Mouse (Mus musculus): ENCODE data around the gene Arrb1. TPM values are rescaled to one million over a fixed set of nuclear protein-coding genes. Genes with fewer than 3 reads are reported as not detected.
A peak's percentile ranks its signal among the peaks of the same experiment; 100 is the strongest.

The Arrb1 gene
- polyA plus RNA-seq, 1 experiment from 2014 or later: 7.8 TPM

DNA sequence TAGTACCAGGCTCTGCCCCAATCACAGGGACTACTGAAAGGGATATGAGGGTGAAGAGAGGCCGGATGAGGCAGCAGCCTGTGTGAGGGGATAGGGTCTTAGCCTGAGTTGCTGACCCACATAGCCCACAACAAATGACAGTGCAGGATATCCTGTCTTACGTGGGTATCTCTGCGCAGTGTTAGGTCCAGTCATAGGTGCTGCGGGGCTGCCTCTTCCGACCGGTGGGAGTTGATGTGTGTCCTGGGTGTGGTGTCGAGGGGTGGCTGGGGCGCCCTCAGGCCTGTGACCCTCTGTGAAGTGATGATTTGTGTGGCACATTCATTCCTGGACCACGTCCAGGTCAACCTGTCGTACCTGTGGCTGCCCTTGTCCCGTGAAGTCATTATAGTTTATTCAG is 71.0 kb downstream of the Arrb1 start:
- no peaks in the 10 kb centered on the region for H3K4me1 ChIP-seq (ENCODE audit: insufficient read depth)
- H3K4me2 ChIP-seq: no peak overlapping the region
- DNase-seq (no peak), ATAC-seq (ENCODE audit: insufficient read depth) (no peak)
- no peak overlapping the region for H3K9ac ChIP-seq
- H3K27ac ChIP-seq (ENCODE audit: low read depth): no peak overlapping the region
- no peaks in the 10 kb centered on the region for H3K27me3 ChIP-seq (ENCODE audit: insufficient read depth, low read length)
- WGBS: 83% methylated on average over 11 of the region's 11 CpGs
- no peak for TF ChIP-seq CTCF (IDR thresholded peaks at IDR 0.05; ENCODE audit: low read depth)
- no peaks in the 10 kb centered on the region for H3K9me3 ChIP-seq (ENCODE audit: low read depth, low read length)
- H3K36me3 ChIP-seq (ENCODE audit: insufficient read depth): peaks cover 36% of the 10 kb centered on the region
- no peak overlapping the region for H3K4me3 ChIP-seq (ENCODE audit: low read depth, low read length)

DNA sequence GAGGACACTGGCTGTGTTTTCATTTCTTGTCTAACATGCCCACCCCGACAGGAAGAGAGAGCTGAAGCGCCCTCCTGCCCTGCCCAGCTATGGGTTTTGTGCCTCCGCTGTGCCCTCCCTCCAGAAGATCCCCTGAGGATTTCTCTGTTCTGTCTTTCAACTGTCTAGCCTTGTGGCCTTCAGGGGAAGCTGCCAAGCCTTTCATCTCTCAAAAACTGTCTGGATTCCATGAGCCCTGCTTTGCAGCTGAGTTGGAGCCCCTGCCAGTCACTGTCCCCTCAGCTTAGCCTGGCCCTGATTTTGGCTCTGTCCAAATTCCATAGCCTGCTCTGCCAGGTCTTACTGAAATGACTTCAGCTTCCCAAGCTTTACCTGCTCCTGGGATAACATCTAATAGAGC is 71.5 kb downstream of the Arrb1 start:
- Histone ChIP-seq H3K9me3 (ENCODE audit: low read depth, low read length) (no peaks in the 10 kb centered on the region), H3K4me3 (ENCODE audit: low read depth, low read length) (no peak overlapping the region), H3K4me2 (no peak overlapping the region), H3K36me3 (ENCODE audit: insufficient read depth) (peaks cover 32% of the 10 kb centered on the region), H3K4me1 (ENCODE audit: insufficient read depth) (no peaks in the 10 kb centered on the region), H3K9ac (no peak overlapping the region), H3K27me3 (ENCODE audit: insufficient read depth, low read length) (no peaks in the 10 kb centered on the region), H3K27ac (ENCODE audit: low read depth) (no peak overlapping the region)
- DNase-seq (no peak), ATAC-seq (ENCODE audit: insufficient read depth) (no peak)
- no peak for TF ChIP-seq CTCF (IDR thresholded peaks at IDR 0.05; ENCODE audit: low read depth)
- 83% methylated on average over 3 of the region's 3 CpGs for WGBS

DNA sequence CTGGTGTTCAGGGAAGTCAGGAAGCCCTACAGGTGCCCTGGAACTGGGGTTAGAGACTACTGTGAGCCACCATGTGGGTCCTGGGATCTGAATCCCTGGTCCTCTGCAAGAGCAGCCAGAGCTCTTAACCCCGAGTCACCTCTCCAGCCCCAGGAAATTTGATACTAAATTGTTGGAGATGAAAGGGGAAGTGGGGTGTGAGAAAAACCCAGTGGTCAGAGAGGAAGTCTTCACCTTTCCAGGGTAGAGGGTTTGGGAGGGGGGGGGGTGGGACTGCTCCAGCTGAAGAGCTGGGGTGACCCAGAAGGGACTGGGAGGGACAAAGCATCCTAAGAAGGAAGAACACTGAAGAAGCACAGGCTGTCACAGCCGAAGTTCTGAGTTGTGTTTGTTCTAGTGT is 72.4 kb downstream of the Arrb1 start:
- no peak overlapping the region for H3K9ac ChIP-seq
- H3K4me1 ChIP-seq (ENCODE audit: insufficient read depth): no peaks in the 10 kb centered on the region
- H3K4me3 ChIP-seq (ENCODE audit: low read depth, low read length): no peak overlapping the region
- DNase-seq (no peak), ATAC-seq (ENCODE audit: insufficient read depth) (no peak)
- H3K4me2 ChIP-seq: no peak overlapping the region
- 36% methylated on average over 2 of the region's 2 CpGs for WGBS
- H3K36me3 ChIP-seq (ENCODE audit: insufficient read depth): peaks cover 24% of the 10 kb centered on the region; the same call in 1 of the 2 replicates
- TF ChIP-seq CTCF (IDR thresholded peaks at IDR 0.05; ENCODE audit: low read depth): no peak
- H3K27me3 ChIP-seq (ENCODE audit: insufficient read depth, low read length): no peaks in the 10 kb centered on the region
- no peak overlapping the region for H3K27ac ChIP-seq (ENCODE audit: low read depth)
- H3K9me3 ChIP-seq (ENCODE audit: low read depth, low read length): no peaks in the 10 kb centered on the region

DNA sequence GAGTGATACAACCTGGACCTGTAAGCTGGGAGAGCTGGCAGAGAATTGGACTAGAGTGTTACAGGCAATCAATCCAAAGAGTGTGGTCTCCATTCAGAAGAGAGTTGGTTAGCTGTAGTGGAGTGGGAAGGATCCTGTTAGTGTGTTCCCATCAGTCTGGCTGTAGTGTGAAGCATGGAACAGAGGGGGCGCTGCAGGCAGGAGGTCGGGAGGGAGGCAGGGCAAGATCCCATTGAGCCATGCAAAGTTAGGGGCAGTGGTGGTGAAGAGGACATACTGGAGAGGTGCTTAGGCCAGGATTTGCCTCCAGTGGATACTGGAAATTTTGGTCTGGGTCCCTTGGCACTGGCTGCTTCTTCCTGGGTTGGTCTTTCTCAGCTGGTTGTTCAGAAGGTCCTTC is 83.0 kb downstream of the Arrb1 start:
- ATAC-seq (ENCODE audit: insufficient read depth) (no peak), DNase-seq (no peak)
- Histone ChIP-seq H3K9me3 (ENCODE audit: low read depth, low read length) (no peaks in the 10 kb centered on the region), H3K4me2 (no peak overlapping the region), H3K36me3 (ENCODE audit: insufficient read depth) (no peaks in the 10 kb centered on the region), H3K4me3 (ENCODE audit: low read depth, low read length) (no peak overlapping the region), H3K9ac (no peak overlapping the region), H3K27ac (ENCODE audit: low read depth) (no peak overlapping the region), H3K27me3 (ENCODE audit: insufficient read depth, low read length) (0 out of 2 replicates have a peak, but pooled peaks cover 3% of the 10 kb centered on the region), H3K4me1 (ENCODE audit: insufficient read depth) (no peaks in the 10 kb centered on the region)
- peak; percentile 23; the same call in 1 of the 2 replicates for TF ChIP-seq CTCF (IDR thresholded peaks at IDR 0.05; ENCODE audit: low read depth)
- 70% methylated on average over 2 of the region's 2 CpGs for WGBS

DNA sequence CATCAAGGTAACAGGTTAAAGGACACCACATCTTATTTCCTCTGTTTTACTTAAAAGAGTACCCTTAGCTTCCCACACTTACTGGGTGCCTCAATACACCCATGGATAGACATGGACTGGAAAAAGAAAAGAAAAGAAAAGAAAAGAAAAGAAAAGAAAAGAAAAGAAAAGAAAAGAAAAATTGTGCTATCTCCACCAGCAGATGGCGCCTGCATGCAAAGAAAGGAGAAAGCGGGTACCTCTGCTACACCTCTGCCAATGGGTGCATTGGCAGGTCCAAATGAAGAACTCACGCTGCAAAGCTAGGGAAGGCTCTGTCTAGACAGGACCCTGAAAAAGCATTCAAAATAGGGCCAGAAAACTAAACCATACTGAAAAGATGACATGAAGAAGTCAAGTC is 83.6 kb downstream of the Arrb1 start:
- no peak overlapping the region for H3K4me2 ChIP-seq
- H3K4me1 ChIP-seq (ENCODE audit: insufficient read depth): no peaks in the 10 kb centered on the region
- no peak for ATAC-seq (ENCODE audit: insufficient read depth)
- H3K9ac ChIP-seq: no peak overlapping the region
- H3K9me3 ChIP-seq (ENCODE audit: low read depth, low read length): no peaks in the 10 kb centered on the region
- no peaks in the 10 kb centered on the region for H3K36me3 ChIP-seq (ENCODE audit: insufficient read depth)
- no peak overlapping the region for H3K4me3 ChIP-seq (ENCODE audit: low read depth, low read length)
- peak; percentile 75 for TF ChIP-seq CTCF (IDR thresholded peaks at IDR 0.05; ENCODE audit: low read depth)
- peaks cover 9% of the 10 kb centered on the region; the same call in 1 of the 2 replicates for H3K27me3 ChIP-seq (ENCODE audit: insufficient read depth, low read length)
- DNase-seq: peak; percentile 66
- no peak overlapping the region for H3K27ac ChIP-seq (ENCODE audit: low read depth)
- 6% methylated on average over 3 of the region's 3 CpGs for WGBS

DNA sequence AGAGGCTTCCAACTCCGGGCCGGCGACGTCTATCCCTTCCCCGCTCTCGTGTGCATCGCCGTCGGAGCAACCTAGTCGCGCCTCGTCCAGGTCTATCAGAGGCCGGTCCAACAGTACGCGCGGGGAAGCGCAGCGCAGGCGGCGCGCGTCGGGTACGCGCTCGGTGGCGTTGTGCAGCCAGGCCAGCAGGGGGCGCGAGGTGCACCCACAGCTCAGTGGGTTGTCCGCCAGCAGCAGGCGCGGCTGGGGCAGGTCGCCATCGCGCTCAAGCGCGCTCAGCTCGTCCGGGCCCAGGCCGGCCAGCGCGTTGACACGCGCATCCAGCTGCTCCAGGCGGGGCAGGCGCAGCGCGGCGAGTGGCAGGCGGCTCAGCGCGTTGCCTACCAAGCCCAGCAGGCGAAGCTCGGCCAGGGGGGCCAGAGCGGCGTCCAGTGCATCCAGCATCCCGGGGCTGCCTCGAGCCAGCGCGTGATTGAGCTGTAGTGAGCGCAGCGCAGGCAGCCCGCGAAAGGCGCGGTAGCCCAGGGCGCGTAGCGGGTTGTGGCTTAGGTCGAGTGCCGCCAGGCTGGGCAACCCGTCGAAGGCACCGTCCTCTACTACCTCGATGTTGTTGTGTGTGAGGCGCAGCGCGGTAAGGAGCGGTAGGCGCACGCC is 90.6 kb downstream of the Arrb1 start:
- WGBS: under 1% methylated on average over 81 of the region's 81 CpGs
- TF ChIP-seq CTCF (IDR thresholded peaks at IDR 0.05; ENCODE audit: low read depth): peak; percentile 75
- H3K36me3 ChIP-seq (ENCODE audit: insufficient read depth): no peaks in the 10 kb centered on the region
- H3K9ac ChIP-seq: 0 out of 2 replicates have a peak overlapping the region, but pooled peaks have one; percentile 34
- H3K27ac ChIP-seq (ENCODE audit: low read depth): no peak overlapping the region
- ATAC-seq (ENCODE audit: insufficient read depth) (peak; percentile 89), DNase-seq (peak; percentile 93)
- H3K4me2 ChIP-seq: peak overlapping the region; percentile 96
- no peaks in the 10 kb centered on the region for H3K9me3 ChIP-seq (ENCODE audit: low read depth, low read length)
- peaks cover 63% of the 10 kb centered on the region for H3K27me3 ChIP-seq (ENCODE audit: insufficient read depth, low read length)
- H3K4me1 ChIP-seq (ENCODE audit: insufficient read depth): 0 out of 2 replicates have a peak, but pooled peaks cover 7% of the 10 kb centered on the region
- peak overlapping the region; percentile 49 for H3K4me3 ChIP-seq (ENCODE audit: low read depth, low read length)

DNA sequence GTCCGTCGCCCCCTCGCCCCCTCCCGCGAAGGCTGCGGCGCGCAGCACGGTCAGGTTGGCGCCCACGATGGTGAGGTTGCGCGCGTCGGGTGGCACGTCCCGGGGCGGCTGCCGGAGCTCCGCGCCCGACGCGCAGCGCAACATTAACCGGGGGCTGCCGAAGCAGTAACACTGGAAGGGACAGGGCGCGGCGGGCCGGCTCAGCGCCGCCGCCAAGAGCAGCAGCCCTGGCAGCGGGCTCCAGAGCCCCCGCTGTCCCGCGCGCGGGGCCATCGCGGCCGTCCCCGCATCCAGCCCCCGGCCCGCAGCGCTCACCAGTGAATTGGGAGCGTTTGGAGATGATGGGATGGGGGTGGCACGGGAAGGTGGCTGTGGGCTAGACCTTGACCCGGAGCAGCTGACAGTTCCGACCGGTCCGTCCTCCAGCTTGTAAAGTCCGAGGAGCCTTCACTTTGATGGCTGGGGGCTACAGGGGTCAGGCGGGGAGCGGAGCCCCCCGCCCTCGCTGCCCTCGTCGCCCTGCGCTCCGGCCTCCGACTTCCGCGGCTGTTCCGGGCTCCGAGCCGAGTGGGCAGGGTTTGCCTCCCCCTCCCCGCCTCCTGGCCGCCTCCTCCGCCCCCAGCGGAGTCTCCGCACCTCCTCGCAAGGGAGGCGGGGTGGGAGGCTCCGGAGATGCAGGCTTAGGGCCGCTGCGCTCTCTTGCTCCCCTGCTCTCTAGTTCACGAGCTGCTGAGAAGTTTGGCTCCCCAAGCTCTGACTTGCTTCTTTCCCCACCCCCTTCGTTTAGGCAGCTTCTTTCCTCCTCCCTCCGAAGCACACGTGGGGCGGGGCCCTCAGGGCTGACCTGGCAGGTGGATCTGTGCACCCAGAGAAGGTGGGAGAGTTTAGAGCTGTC is 91.4 kb downstream of the Arrb1 start, which contains the start of gene Tpbgl:
Tpbgl (minus strand) TSS at position 728 of the 895 bp plus-strand sequence.
- ATAC-seq (ENCODE audit: insufficient read depth): peak; percentile 53; the same call in 1 of the 2 replicates

More for the DNA sequence above, 91.4 kb downstream of the Arrb1 start, which contains the start of gene Tpbgl:
- Histone ChIP-seq H3K9ac (peak within 1 kb of the TSS; percentile 34; the same call in 1 of the 2 replicates), H3K36me3 (ENCODE audit: insufficient read depth) (no peaks in the 10 kb centered on the region), H3K4me1 (ENCODE audit: insufficient read depth) (0 out of 2 replicates have a peak, but pooled peaks cover 7% of the 10 kb centered on the region), H3K4me3 (ENCODE audit: low read depth, low read length) (peak within 1 kb of the TSS; percentile 49), H3K27me3 (ENCODE audit: insufficient read depth, low read length) (peaks cover 65% of the 10 kb centered on the region), H3K27ac (ENCODE audit: low read depth) (no peak within 1 kb of the TSS), H3K4me2 (peak within 1 kb of the TSS; percentile 96), H3K9me3 (ENCODE audit: low read depth, low read length) (no peaks in the 10 kb centered on the region)
- WGBS: under 1% methylated on average over 70 of the region's 83 CpGs
- peak; percentile 84 for DNase-seq
- TF ChIP-seq CTCF (IDR thresholded peaks at IDR 0.05; ENCODE audit: low read depth): no peak

All from lung, embryonic 14.5 days (tissue).